Mouse (Mus musculus) c-Kit-negative CD71-positive TER-119-positive erythroid progenitor cells, embryonic 14.5 days (primary cell): ENCODE results near the gene Fam131a.

Experiments used
- DNase-seq: peaks from one replicate; pipeline ENCODE4 v3.0.0-alpha.2; 2013; ENCODE audit warnings: low read depth, low spot score

Gene Fam131a

GRCm38 (mm10) chr16:20715976-20716840 is 23.2 kb downstream of the Fam131a start:
- DNase-seq, result no peak

DNA sequence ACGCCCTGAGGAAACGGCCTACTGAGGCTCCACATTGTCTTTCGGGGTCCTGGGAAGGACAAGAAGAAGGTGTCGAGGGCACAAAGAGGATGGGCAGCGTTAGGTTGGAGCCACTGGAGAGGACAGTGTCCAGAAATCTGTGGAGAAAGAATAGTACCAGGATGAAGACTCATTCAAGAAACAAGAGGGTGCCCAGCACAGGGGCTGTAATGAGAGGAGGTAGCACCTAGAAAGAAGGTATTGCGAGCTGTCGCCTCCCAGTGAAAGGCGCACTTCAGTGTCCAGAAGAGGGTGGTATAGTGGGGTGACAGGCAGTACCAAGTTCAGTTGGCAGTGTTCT is 23.8 kb downstream of the Fam131a start:
- no peak for DNase-seq

GRCm38 (mm10) chr16:20717181-20717977 is 24.3 kb downstream of the Fam131a start, which contains the start of the genes Polr2h and Clcn2:
Polr2h (plus strand) TSS chr16:20717665.
Clcn2 (minus strand) TSS chr16:20717746.
- DNase-seq, result peak; percentile 90

- DNase-seq, result no peak
Measured at GRCm38 (mm10) chr16:20717978-20718670, 25.1 kb downstream of the Fam131a start.

- DNase-seq, result no peak
Measured at GRCm38 (mm10) chr16:20721808-20722207, 28.8 kb downstream of the Fam131a start.

DNA sequence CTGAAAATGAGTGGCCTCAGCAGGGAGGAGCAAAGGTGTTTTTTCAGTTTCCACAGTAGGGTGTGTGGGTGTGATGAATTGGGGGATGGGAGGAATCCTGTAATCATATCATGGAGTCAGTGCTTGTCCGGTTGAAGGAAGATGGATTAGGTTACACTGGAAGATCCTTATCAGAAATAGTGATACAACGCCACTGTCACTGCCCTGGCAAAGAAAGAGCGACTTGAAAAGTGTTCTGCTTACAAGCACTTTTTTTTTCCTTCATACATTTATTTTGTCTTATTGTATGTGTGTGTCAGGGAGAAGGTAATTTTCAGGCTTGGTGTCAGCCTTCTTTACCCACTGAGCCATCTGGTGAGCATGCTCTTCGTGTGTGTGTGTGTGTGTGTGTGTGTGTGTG is 29.7 kb downstream of the Fam131a start:
- no peak for DNase-seq

DNA sequence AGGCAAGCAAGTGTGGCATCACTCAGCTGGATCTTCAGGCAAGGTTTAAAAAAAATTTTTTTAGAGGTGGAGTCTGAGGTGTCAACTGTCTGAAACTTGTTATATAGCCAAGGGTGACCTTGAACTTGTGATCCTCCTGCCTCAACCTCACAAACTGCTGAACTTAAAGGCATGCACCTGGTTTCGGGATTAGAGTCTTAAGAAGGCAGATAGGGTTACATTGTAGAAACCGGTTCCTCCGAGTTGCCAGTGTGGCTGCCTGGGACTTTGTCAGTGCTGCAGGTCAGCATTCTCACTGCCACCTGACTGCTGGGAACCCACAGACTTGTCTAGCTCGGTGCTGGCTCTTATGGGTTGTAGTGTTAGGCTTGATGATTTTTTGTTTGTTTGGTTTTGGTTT is 30.2 kb downstream of the Fam131a start:
- no peak for DNase-seq

GRCm38 (mm10) chr16:20724338-20724748 is 31.3 kb downstream of the Fam131a start:
- DNase-seq, result no peak

DNA sequence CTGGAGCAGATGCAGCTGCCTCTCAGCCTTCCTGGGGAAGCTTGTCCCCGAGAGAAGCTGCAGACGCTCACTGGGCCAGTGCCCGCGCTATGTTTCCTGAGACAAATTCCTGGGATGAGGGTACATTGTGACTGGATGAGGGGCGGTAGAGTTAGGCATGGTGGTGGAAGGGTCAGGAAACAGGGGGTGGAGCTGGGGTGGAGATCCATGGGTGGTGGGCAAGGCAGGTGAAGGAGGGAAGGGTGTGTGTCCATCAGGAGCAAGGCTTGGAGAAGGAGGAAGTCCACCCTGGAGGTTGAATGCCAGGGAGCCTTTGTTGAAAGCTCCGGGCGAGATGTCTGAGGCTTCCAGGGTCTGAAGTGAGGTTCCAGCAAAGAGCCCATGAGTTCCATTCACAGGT is 32.3 kb downstream of the Fam131a start:
- DNase-seq, result no peak

DNA sequence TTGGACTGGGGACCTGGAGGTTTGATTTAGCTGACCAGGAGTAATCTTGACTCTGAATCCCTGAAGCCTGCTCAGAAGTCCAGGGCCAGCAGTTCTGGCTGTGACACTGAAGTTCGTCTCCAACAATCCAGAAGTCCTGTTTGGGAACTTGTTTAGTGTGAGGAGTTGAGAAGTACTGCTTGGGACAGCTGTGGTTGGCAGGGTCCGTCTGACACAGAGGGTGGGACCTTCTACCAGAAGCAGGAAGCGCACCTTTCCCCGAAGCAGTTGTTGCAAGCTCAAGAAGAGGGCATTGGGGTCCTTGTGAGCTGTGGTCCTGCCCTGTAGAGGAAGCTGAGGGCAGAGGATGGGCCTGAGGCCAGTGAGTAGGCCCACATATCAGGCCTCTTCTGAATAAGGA is 32.7 kb downstream of the Fam131a start:
- DNase-seq, result no peak

DNA sequence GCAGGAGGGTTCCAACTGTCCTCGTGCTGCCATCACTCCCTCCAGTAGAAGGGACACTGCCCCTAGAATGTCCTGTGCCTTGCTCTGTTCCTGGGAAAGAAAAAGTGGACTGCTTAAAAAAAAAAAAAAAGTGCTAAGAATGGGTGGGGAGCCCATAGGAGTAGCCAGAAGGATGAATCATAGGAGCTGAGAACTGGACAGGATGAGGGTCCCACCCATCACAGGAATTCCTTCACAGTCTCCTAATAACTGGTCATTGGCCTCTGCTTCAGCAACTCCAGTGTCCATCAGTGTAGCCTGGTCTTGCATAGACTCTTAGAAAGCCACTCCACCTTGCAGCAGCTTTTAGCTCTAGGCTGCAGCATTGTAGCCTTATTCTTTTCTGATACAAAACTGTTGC is 33.3 kb downstream of the Fam131a start:
- DNase-seq, result no peak

DNA sequence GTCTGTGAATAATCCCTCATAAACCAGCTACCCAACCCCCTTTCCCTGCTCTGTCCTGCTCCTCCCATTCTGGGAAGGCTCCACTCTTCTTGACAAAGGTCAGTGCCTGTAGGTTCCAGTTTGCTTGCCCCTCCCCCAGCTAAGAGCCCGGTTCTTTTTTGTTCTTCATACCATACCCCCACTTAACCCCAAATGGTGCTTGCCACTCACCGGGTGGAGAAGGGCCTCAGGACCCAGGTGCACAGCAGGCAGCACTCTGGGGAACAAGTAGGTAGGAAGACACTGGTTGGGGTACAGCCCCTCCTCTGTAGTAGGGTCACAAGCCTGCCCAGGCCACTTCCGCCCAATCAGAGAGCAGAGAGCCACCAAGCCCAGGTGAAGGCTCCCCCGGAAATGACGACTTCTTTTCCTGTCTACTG is 37.3 kb downstream of the Fam131a start:
- no peak for DNase-seq

DNA sequence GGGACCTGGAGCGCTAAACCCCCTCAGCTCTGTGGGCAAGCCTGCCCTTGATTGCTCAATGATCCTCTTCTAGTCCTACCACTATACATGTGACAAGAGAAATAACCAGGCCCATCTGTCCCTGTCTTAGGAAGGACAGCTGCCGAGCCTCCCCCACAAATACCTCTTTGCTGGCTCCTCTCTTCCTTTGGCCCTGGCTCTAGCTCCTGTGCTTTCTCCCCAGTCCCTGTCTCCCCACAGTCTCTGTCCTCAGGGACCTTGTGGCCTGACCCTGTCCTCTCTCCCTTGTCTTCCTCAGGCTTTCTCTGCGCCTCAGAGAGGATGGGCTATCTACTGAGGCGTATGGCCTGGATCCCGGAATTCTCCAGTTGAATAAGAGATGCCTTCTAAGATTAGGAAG is 38.6 kb downstream of the Fam131a start:
- no peak for DNase-seq

DNA sequence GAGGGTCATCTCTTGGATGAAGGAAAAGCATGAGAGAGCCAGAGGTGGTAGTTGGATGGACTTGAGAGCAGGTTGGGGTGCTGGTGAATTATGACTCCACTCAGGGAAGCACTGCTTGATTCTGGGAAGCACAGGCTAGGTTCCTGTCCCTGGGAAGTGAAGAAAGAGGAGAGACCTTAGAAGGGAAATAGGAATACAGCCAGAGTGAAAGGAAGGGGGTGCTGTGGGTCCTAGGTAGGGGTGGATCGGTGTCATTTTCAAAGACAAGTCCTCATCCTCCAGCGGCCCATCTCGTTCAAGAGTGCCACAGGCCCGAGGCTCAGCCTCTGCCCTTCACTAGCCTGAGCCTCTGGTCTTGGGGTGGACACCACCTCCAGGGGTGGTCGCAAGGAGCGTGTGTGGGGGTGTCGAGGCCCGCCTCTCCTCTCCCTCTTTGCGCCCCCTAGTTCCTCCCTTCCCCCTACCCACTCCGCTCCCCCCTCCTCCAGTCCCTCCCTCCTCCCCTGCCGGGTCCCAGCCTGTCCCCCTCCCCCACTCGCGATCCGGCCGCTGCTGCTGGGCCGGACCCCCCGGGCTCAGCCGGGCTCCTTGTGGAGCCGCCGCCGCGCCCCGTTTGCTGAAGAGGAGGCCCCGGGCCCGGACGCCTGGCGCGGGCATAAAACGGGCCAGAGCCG is 39.3 kb downstream of the Fam131a start:
- no peak for DNase-seq

GRCm38 (mm10) chr16:20732925-20733730 is 40.1 kb downstream of the Fam131a start, which contains the start of gene Chrd:
Chrd (plus strand) TSS chr16:20733127.
- DNase-seq, result no peak

DNA sequence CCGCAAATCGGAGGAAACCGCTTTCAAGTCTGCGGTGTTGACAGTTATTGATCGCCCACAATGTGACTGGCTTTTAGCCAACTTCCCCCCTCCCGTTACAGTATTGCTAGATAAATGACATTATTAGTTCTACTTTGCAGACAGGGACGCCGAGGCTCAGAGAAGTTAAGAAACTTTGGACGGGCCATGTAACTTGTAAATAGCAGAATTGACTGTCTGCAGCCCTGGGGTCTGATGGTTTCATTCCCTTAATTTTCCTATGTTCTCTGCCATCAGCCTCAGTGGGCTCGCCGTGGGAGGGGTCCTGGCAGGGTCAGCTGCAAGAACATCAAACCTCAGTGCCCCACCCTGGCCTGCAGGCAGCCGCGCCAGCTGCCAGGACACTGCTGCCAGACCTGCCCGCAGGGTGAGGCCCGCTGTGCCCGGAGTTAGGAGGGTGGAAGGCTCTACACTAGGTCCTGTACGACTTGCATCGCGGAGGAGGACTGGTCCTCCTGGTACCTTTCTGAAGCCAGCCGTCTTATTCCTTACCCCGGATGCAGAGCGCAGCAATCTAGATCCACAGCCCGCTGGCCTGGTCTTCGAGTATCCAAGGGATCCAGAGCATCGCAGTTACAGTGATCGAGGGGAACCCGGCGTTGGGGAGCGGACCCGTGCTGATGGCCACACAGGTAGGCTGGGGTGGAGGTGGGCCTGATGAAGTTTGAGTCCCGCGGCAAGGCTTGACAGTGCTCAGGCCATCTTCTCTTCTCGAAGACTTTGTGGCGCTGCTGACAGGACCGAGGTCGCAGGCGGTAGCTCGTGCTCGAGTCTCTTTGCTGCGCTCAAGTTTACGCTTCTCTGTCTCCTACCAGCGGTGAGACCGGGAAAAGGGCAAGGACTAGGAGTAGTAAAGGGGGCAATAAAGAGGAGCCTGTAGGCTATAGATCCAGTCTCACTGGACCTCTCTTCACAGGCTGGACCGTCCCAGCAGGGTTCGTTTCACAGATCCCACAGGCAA is 41.0 kb downstream of the Fam131a start, which contains the start of gene Thpo:
Thpo (minus strand) TSS at position 781 of the 1,000 bp plus-strand sequence.
- no peak for DNase-seq

DNA sequence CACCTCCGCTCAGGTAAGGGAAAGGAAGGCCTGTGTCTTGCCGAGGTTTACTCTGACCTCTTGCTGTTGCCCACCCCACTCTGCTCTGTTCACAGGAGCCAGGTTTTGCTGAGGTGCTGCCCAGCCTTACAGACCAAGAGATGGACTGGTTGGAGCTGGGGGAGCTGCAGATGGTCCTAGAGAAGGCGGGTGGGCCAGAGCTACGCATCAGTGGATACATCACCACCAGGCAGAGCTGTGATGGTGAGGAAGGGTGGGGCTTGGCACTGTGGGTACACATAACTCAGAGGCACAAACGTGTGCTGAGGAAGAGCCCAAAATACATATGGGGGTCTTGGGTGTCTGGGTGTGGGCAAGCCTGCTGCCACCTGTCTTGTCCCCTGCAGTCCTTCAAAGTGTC is 42.6 kb downstream of the Fam131a start:
- no peak for DNase-seq

DNA sequence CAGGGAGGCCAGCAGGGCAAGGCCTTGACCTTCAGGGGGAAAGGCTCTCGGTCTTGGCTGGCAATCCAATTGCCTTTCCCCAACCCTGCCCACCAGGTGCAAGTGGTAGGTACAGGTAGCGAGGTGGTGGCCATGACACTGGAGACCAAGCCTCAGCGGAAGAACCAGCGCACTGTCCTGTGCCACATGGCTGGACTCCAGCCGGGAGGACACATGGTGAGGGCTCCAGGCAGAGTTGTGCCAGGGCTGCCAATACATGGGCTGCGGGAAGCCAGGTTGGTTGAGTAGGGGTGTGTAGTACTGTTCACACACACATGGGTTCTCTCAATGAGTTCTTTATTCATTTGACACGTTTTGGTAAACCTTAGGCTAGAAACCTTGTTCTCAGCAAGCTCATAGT is 43.1 kb downstream of the Fam131a start:
- no peak for DNase-seq

DNA sequence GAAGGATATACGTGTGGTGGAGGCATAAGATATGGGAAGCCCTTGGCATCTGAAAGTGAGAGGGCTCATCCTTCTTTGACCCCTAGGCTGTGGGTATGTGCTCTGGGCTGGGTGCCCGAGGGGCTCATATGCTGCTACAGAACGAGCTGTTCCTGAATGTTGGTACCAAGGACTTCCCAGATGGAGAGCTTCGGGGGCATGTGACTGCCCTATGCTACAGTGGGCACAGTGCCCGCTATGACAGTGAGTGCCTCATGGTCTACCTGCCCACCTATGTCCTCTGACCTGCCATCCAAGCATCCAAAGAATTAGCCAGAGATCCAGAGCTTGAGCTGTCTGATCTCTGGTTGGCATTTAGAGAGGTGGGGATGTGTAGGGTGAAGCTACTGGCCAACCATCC is 43.8 kb downstream of the Fam131a start:
- DNase-seq, result no peak
